Mouse (Mus musculus) frontal cortex, postnatal 14 days (tissue): ENCODE measurements at regions not wholly inside any gene's neighbourhood (a gene's known extent, or its start where the extent isn't known, plus 50 kb on each side); places are given as distances from the start of the nearest gene placed in this dataset.
A peak's percentile ranks its signal among the peaks of the same experiment; 100 is the strongest.

Experiments
- DNase-seq, 2 experiments: peaks; one replicate each; pipeline ENCODE4 v3.0.0; 2022; ENCODE audit warnings: low spot score in 2 of 2

DNA sequence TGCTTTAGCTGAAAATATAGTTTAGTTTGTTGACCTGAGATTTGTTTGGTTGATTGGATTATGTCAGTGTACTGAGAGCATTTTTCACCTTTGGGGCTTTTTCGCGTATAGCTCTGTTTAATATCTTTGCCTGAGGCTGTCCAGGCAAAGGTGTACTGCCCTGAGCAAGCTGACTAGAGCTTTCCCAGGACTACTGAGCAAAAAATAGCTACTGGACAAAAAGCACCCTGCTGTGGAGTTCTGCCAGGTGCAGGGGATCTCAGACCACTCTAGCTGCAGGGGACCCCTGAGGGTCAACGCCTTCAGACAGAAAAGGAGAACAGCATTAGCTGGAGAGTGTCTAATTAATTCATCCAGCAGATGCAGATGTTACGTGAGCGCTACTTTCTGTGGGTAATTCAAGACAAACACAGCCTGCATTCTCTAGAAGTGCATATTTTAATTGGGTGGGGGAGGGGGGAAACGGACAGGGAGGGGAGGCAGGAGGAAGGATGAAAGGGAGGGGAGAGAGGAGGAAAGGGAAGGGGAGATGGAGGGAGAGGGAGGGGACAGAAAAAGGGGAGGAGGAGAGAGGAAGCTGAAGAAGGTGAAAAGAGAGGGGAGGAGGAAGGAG lies 61.7 kb downstream of the Thnsl1 start:
- no peak for DNase-seq

DNA sequence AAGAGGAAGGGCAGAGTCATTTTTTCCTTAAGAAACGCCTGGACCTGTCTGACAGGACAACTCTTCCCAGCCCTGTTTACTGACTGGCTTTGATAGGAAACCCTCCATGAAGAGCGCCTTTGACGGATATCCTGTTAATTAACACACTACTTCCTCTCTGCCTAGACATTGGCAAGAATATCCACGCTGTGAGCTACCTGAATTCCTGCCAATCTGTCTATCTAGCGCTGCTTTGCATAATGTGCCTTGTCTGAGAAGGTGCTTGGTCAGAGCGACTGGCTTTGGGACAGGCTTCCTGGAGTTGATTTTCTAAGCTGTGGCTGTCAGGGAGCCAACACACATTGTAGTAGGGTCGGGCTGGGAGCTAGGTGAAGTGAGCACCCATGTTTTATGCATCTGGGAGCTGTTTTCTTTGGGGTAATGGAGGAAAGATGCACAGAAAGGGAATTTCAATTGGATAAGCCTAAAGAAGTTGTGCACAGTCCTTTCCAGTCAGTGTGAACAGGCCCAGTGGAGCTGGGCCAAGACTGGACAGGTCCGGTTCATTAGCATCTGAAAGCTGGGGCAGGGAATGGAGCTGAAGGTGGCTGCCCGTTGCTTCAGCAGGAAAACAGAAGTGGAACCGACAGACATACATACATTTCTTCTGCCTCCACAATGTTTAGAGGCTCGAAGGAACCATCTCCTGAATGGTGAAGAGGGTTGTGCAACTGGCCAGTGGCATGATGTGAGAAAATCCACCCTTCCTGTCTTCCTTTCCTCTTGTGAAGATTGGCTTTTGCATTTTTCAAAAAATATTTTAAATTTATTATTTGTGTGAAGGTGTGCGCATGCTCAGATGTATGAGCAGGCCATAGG lies 64.7 kb downstream of the Thnsl1 start:
- DNase-seq: no peak

DNA sequence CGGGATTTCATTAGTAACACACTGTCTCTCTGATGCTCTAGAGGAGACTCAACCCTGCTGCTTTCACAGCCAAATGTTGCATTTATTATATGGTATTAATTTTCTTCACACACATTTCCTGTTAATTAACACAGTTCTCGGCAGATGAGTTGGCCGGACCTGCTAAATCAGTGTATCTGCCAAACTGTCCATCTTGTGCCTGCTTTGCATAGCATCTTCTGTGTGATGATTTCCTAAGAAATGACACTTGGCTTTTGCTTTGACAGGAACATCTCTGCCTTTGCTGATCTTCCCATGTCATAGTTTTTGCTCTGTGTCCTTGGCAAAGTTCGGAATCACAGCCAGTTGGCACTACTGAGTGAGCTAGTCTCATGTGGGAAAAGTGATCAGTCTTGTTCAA lies 67.9 kb downstream of the Thnsl1 start:
- no peak for DNase-seq

DNA sequence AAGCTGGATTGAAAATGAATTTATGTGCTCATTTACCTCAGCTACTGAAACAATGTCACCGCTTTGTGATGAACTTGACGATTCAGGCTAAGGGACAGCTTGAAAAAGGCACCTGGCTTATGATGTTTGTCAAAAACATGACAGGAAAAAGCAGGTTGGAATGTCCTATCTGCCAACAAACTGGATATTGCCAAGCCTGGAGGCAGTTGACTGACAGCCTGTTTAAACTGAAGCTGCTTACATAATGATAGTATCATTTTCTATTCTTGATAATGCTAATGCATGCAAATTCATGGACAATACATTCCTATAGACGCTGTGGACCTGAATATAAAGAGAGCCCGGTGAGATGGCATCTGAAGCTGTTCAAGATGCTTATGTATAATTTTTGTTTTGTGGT lies 69.8 kb downstream of the Thnsl1 start:
- no peak for DNase-seq

DNA sequence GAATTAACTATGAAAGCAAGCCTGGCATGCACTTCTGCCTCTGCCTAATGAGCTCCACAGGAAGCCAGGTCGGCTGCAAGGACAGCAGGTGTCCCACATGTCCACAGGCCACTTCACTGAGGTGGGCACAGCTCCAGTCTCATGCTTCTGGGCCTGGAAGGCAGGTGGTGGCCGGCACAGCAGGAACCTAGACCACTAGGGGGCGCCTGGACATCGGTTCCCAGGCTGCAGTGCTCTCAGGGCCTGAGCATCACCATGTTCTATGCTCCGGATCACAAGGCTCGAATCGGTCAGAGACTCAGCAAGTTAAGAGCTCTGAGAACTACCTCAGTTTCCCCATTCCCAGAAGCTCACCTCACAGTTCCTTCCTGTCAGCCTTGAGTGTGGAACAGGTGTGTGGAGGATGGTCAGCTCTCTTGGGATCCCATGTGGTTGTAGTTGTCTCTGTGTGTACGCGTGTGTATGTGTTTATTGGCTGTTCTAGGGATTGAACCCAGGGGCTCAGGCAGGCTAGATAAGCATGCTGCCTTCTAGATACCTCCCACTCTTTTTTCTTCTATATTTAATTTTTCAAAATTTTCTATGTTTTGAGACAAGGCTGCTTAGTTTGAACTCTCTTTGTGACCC lies 75.4 kb downstream of the Thnsl1 start:
- DNase-seq: peak; percentile 58 to 76

DNA sequence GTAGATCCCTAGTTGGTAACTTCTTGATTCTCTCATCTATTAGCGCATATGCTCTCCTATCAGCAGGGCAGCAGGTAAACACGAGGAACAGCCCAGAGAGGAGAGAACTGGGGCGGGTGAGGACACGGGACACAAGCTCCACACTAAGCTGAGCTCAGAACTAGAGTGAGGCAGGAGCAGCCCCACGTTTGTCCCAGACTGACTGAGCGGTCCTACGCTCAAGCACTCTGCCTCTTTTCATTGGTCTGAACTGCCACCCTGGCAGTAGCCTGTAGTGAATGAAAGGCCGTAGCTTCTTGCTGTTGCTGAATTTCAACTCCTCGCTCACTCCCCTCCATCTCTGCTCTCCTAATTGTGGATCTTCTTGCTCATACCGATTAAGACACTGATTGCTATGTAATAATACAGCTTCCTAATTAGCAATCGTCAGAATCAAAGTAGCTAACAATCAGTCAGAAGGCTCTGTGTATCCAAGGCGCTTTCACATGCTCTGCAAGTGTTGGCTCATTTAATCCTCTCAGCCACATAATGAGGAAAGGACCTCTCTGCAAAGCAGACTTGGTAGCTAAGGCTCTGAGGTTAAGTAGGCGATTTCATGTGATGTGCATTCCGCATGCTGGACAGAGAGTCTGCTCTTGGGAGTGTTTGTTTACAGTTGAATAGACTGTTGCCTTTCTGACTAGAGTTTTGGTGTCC lies 77.1 kb downstream of the Thnsl1 start:
- no peak for DNase-seq

DNA sequence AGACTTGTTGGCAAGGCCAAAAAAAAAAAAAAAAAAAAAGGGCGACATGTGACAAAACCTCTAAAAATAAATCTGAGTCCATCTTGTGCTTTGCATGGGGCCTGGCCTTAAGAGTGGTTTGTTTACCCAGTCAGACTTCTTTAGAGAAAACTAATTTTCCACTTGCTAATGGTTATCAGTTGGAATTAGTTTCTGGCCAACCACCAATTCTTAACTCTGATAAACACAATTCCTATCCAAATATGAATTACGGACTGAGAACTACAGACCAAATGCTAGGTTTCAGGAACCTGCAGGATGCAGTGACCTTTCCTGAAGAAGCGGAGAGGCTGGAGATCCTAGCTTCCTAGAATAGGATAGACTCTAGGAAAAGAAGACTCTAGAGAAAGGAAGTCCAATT lies 79.4 kb downstream of the Thnsl1 start:
- no peak for DNase-seq

DNA sequence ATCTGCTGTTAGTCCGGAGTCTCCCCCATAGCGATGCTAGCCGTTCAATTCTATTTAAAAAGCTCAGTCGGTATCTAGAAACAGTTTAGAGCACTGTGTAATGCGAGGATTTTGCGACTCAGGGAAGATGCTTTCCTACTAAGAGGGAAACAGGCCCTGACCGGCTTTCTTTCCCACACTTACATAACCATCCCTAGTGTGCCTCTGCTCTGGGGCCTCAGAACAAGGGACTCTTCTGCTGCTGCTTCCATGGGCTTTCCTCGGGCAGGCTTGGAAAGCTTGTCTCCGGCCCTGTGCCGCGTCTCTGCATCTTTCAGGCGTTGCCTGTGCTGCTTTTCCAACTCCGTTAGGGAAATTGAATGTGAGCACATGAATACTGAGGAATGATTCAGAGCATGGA lies 79.6 kb upstream of the Gpr158 start:
- no peak for DNase-seq

DNA sequence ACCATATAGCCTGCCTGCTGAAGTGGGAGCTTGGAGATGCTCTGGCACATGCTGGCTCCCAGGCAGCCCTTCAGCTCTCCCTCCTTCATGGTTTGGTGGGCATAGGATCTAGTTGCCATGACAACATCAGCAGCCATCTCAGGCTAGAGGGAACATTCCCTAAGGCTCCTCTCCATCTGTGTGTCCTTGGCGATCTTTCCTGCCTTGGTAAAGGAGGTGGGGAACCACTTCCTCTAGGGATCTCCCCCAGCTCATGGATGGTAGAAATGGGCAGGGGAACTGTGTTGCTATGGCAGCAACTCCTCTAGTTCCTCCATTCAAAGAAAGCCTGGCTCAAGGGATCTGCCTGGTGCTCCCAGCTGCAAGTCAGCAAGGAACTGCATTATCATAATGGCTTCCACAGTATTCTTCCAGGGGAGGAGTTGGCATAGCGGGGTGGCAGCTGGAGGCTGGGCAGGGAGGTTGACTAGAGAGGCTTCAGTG lies 74.6 kb upstream of the Gpr158 start:
- DNase-seq: peak in 1 of 2 experiments; percentile 42

DNA sequence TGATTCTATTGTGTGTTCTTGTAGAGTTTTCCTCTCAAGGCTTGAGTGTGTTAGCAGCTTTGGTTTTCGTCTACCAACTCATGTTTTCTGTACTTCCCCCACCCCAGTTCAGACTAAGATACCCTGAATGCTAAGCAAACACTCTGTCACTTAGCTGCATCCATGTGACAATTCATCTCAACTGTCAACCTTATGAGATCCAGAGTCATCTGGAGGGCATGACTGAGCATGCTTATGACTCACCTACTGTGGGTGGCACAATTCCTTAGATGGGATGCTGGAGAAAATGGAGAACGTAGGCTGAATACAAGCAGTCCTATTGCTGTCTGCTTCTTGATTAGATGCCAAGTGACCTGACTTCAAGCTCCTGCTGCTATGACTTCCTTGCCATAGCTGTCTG lies 73.3 kb upstream of the Gpr158 start:
- no peak for DNase-seq

DNA sequence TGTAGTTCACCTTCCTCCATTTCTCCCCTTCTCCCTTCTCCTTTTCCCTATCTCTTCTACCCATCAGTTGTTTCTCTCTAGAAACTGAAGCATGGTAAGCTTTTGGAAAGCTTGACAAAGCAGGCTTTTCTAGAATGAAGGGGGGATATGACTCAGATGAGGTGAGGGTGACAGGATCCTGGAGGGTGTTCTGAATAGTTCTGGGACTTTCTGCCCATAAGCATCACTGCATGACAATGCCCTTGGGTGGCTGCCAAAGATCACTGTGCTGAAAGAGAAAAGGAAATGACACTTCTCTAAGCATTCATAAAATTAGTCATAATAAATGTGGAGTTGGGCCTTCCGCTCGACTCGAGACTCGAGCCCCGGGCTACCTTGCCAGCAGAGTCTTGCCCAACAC lies 67.7 kb upstream of the Gpr158 start:
- no peak for DNase-seq
